Mouse (Mus musculus): Measurements from ENCODE around the gene Zfp111. TPM values are rescaled to one million over a fixed set of nuclear protein-coding genes. Genes with fewer than 3 reads are reported as not detected.

Zfp111 gene
- polyA plus RNA-seq, 2 experiments, result 7.0 to 12.7 TPM

GRCm38 (mm10) chr7:24207488-24208261, 3.6 kb downstream of the Zfp111 start:
- peak overlapping the region; percentile 66 for H3K4me3 ChIP-seq (replicated peaks; ENCODE audit: low read length)
- TF ChIP-seq POLR2A (IDR thresholded peaks at IDR 0.05; ENCODE audit: borderline replicate concordance, extremely low read depth, insufficient read depth, insufficient read length), result no peak
- peak overlapping the region; percentile 81 for H3K27ac ChIP-seq (replicated peaks; ENCODE audit: low read depth, low read length)
- H3K4me2 ChIP-seq (replicated peaks; ENCODE audit: low read depth, low read length, severe bottlenecking), result peak overlapping the region; percentile 60
- peaks cover 26% of the 10 kb centered on the region for H3K36me3 ChIP-seq (ENCODE audit: control insufficient read depth, insufficient read depth, low read length)
- ATAC-seq (ENCODE audit: low FRiP score, low read depth) (peak; percentile 91), DNase-seq (ENCODE audit: low spot score) (peak; percentile 96)
- H3K9me3 ChIP-seq (ENCODE audit: control insufficient read depth, low read length), result no peaks in the 10 kb centered on the region
- no peaks in the 10 kb centered on the region for H3K4me1 ChIP-seq (ENCODE audit: control insufficient read depth, insufficient read depth, low read length)
- WGBS, result 16% methylated on average over 23 of the region's 24 CpGs
- no peaks in the 10 kb centered on the region for H3K27me3 ChIP-seq (ENCODE audit: control insufficient read depth, insufficient read depth, low read length)
- peak overlapping the region; percentile 91 for H3K9ac ChIP-seq (ENCODE audit: low read depth, low read length, severe bottlenecking)

GRCm38 (mm10) chr7:24196961-24197360, 14.3 kb downstream of the Zfp111 start:
- no peak for TF ChIP-seq POLR2A (IDR thresholded peaks at IDR 0.05; ENCODE audit: borderline replicate concordance, extremely low read depth, insufficient read depth, insufficient read length)
- ATAC-seq (ENCODE audit: low FRiP score, low read depth) (no peak), DNase-seq (ENCODE audit: low spot score) (no peak)
- no peak overlapping the region for H3K4me2 ChIP-seq (replicated peaks; ENCODE audit: low read depth, low read length, severe bottlenecking)
- H3K27ac ChIP-seq (replicated peaks; ENCODE audit: low read depth, low read length), result no peak overlapping the region
- H3K9ac ChIP-seq (ENCODE audit: low read depth, low read length, severe bottlenecking), result no peak overlapping the region
- H3K4me1 ChIP-seq (ENCODE audit: control insufficient read depth, insufficient read depth, low read length), result no peaks in the 10 kb centered on the region
- peaks cover 65% of the 10 kb centered on the region for H3K36me3 ChIP-seq (ENCODE audit: control insufficient read depth, insufficient read depth, low read length)
- no peaks in the 10 kb centered on the region for H3K27me3 ChIP-seq (ENCODE audit: control insufficient read depth, insufficient read depth, low read length)
- no peak overlapping the region for H3K4me3 ChIP-seq (replicated peaks; ENCODE audit: low read length)
- 95% methylated on average over 4 of the region's 4 CpGs for WGBS
- H3K9me3 ChIP-seq (ENCODE audit: control insufficient read depth, low read length), result peaks cover 16% of the 10 kb centered on the region

- no peaks in the 10 kb centered on the region for H3K4me1 ChIP-seq (ENCODE audit: control insufficient read depth, insufficient read depth, low read length)
- ATAC-seq (ENCODE audit: low FRiP score, low read depth) (no peak), DNase-seq (ENCODE audit: low spot score) (no peak)
- WGBS, result 59% methylated on average over 3 of the region's 3 CpGs
- no peak overlapping the region for H3K27ac ChIP-seq (replicated peaks; ENCODE audit: low read depth, low read length)
- no peak overlapping the region for H3K4me2 ChIP-seq (replicated peaks; ENCODE audit: low read depth, low read length, severe bottlenecking)
- H3K4me3 ChIP-seq (replicated peaks; ENCODE audit: low read length), result no peak overlapping the region
- peaks cover 13% of the 10 kb centered on the region for H3K9me3 ChIP-seq (ENCODE audit: control insufficient read depth, low read length)
- peaks cover 27% of the 10 kb centered on the region for H3K36me3 ChIP-seq (ENCODE audit: control insufficient read depth, insufficient read depth, low read length)
- no peak overlapping the region for H3K9ac ChIP-seq (ENCODE audit: low read depth, low read length, severe bottlenecking)
- no peak for TF ChIP-seq POLR2A (IDR thresholded peaks at IDR 0.05; ENCODE audit: borderline replicate concordance, extremely low read depth, insufficient read depth, insufficient read length)
- no peaks in the 10 kb centered on the region for H3K27me3 ChIP-seq (ENCODE audit: control insufficient read depth, insufficient read depth, low read length)
These were observed 18.1 kb downstream of the Zfp111 start for GRCm38 (mm10) chr7:24193157-24193556.

GRCm38 (mm10) chr7:24191361-24191760, 19.9 kb downstream of the Zfp111 start:
- no peak overlapping the region for H3K9ac ChIP-seq (ENCODE audit: low read depth, low read length, severe bottlenecking)
- TF ChIP-seq POLR2A (IDR thresholded peaks at IDR 0.05; ENCODE audit: borderline replicate concordance, extremely low read depth, insufficient read depth, insufficient read length), result no peak
- peaks cover 15% of the 10 kb centered on the region; the same call in 1 of the 2 replicates for H3K36me3 ChIP-seq (ENCODE audit: control insufficient read depth, insufficient read depth, low read length)
- H3K4me2 ChIP-seq (replicated peaks; ENCODE audit: low read depth, low read length, severe bottlenecking), result no peak overlapping the region
- DNase-seq (ENCODE audit: low spot score), result no peak
- no peaks in the 10 kb centered on the region for H3K27me3 ChIP-seq (ENCODE audit: control insufficient read depth, insufficient read depth, low read length)
- H3K4me1 ChIP-seq (ENCODE audit: control insufficient read depth, insufficient read depth, low read length), result no peaks in the 10 kb centered on the region
- H3K4me3 ChIP-seq (replicated peaks; ENCODE audit: low read length), result no peak overlapping the region
- 96% methylated on average over 2 of the region's 2 CpGs for WGBS
- ATAC-seq (ENCODE audit: low FRiP score, low read depth), result no peak
- H3K27ac ChIP-seq (replicated peaks; ENCODE audit: low read depth, low read length), result no peak overlapping the region
- H3K9me3 ChIP-seq (ENCODE audit: control insufficient read depth, low read length), result peaks cover 10% of the 10 kb centered on the region; the same call in 1 of the 2 replicates

GRCm38 (mm10) chr7:24189571-24189944, 21.7 kb downstream of the Zfp111 start:
- Histone ChIP-seq H3K4me2 (replicated peaks; ENCODE audit: low read depth, low read length, severe bottlenecking) (no peak overlapping the region), H3K36me3 (ENCODE audit: control insufficient read depth, insufficient read depth, low read length) (peaks cover 8% of the 10 kb centered on the region; the same call in 1 of the 2 replicates), H3K4me1 (ENCODE audit: control insufficient read depth, insufficient read depth, low read length) (no peaks in the 10 kb centered on the region), H3K4me3 (replicated peaks; ENCODE audit: low read length) (no peak overlapping the region), H3K9ac (ENCODE audit: low read depth, low read length, severe bottlenecking) (no peak overlapping the region), H3K27ac (replicated peaks; ENCODE audit: low read depth, low read length) (no peak overlapping the region), H3K9me3 (ENCODE audit: control insufficient read depth, low read length) (peaks cover 10% of the 10 kb centered on the region; the same call in 1 of the 2 replicates), H3K27me3 (ENCODE audit: control insufficient read depth, insufficient read depth, low read length) (no peaks in the 10 kb centered on the region)
- TF ChIP-seq POLR2A (IDR thresholded peaks at IDR 0.05; ENCODE audit: borderline replicate concordance, extremely low read depth, insufficient read depth, insufficient read length), result no peak
- 72% methylated on average over 5 of the region's 5 CpGs for WGBS
- ATAC-seq (ENCODE audit: low FRiP score, low read depth) (no peak), DNase-seq (ENCODE audit: low spot score) (no peak)
